9 mouse cellular contexts compared by ENCODE assay signal in genomic region chr16:84703769-84704660, GRCm38 (mm10). TPM values are rescaled to one million over a fixed set of nuclear protein-coding genes. Genes with fewer than 3 reads are reported as not detected.
A peak's percentile ranks its signal among the peaks of the same experiment; 100 is the strongest.
DNase-seq lines count a peak whose midpoint lies in the region; ATAC-seq and TF ChIP-seq lines count a peak whose summit lies in the region.
"Had no signal": no experiment of that assay in that cellular context is flagged by ENCODE, and none has a peak within 500 bp of the region (broad histone marks: within the 10 kb centered on the region; RNA-seq: fewer than 3 reads in every experiment).

No protein-coding gene starts in this region.

- ATAC-seq in embryonic facial prominence, embryonic 11.5 days (replicated peaks; ENCODE audit: insufficient number of reproducible peaks, low FRiP score, low TSS enrichment, low read depth): no peak
- peak; percentile 12 for ATAC-seq in inflammation-experienced regulatory T-cells, adult 6 months

- TF ChIP-seq CTCF in layer of hippocampus, adult 2 months (conservative IDR thresholded peaks at IDR 0.05): no peak

- H3K9ac ChIP-seq in embryonic facial prominence, embryonic 11.5 days (replicated peaks; ENCODE audit: low read length): no peak overlapping the region

- DNase-seq in layer of hippocampus, adult 2 months (ENCODE audit: low spot score in 2 of 2): no peak
- no peak for DNase-seq in layer of hippocampus, adult 9-10 months (ENCODE audit: low spot score)
- no peak for DNase-seq in embryonic facial prominence, embryonic 11.5 days (ENCODE audit: low spot score)
- DNase-seq in naive thymus-derived CD4-positive, alpha-beta T cell, adult 2 months (ENCODE audit: low read depth): peak; percentile 24
- no peak for DNase-seq in gastrocnemius, postnatal 10 days
- no peak for DNase-seq in cerebellum, adult 9-11 months
- no peak for DNase-seq in layer of hippocampus, adult 8-10 months (ENCODE audit: low spot score in 2 of 2)
- DNase-seq: right cerebral cortex, adult 18-20 months had no signal

- 71% methylated on average over 13 of the region's 13 CpGs for WGBS in embryonic facial prominence, embryonic 11.5 days

- no peaks in the 10 kb centered on the region for H3K27me3 ChIP-seq in embryonic facial prominence, embryonic 11.5 days (ENCODE audit: control insufficient read depth, insufficient read depth, low read length)

- H3K4me2 ChIP-seq in embryonic facial prominence, embryonic 11.5 days (ENCODE audit: low read depth, low read length): no peak overlapping the region; the same call in 1 of the 2 replicates

- no peaks in the 10 kb centered on the region for H3K4me1 ChIP-seq in embryonic facial prominence, embryonic 11.5 days (ENCODE audit: control insufficient read depth, insufficient read depth, low read length)

- no peak overlapping the region for H3K27ac ChIP-seq in layer of hippocampus, adult 2 months
- no peak overlapping the region for H3K27ac ChIP-seq in embryonic facial prominence, embryonic 11.5 days (replicated peaks; ENCODE audit: low read depth, low read length)

- no peaks in the 10 kb centered on the region for H3K9me3 ChIP-seq in embryonic facial prominence, embryonic 11.5 days (replicated peaks; ENCODE audit: control insufficient read depth, low read length)

- H3K36me3 ChIP-seq in embryonic facial prominence, embryonic 11.5 days (replicated peaks; ENCODE audit: control insufficient read depth, insufficient read depth, low read depth, low read length): no peaks in the 10 kb centered on the region

- H3K4me3 ChIP-seq in layer of hippocampus, adult 2 months: peak overlapping the region; percentile 58
- H3K4me3 ChIP-seq in embryonic facial prominence, embryonic 11.5 days (ENCODE audit: low read depth, low read length): peak overlapping the region; percentile 62

RNA-seq across cellular contexts. Expression of gene Mrpl39, which starts 31.5 kb away (rescaled TPM):
- 10 to 100 TPM; 19.7 to 27.6 TPM for total RNA-seq in layer of hippocampus, adult 2 months (2021)
- polyA plus RNA-seq in embryonic facial prominence, embryonic 11.5 days (2014; fragmentation: Nextera tagmentation; extraction: Ambion mirVana): 53.5 and 56.7 TPM in 2 replicates
- 10 to 100 TPM; 20.6 to 31.7 (median 25.7) TPM for polyA plus RNA-seq in inflammation-experienced regulatory T-cells, adult 6 months (2017; shearing (Covaris generic))
- 10 to 100 TPM; 22.6 TPM for total RNA-seq in gastrocnemius, postnatal 10 days (2021)
- total RNA-seq in layer of hippocampus, adult 8-10 months (2022): 10 to 100 TPM; 20.1 to 24.1 (median 20.9) TPM
